Mouse (Mus musculus) frontal cortex, postnatal 25 days (tissue): ENCODE data around the gene Chst3.
"Not testable (repeated sequence)": the region's sequence is repeated elsewhere in the genome, so short reads cannot be mapped to it uniquely, and the experiment has no call there.

Experiments used
- DNase-seq, 2 experiments: peaks; one replicate each; pipeline ENCODE4 v3.0.0; 2022; ENCODE audit warnings: low spot score in 2 of 2

Chst3 gene

DNA sequence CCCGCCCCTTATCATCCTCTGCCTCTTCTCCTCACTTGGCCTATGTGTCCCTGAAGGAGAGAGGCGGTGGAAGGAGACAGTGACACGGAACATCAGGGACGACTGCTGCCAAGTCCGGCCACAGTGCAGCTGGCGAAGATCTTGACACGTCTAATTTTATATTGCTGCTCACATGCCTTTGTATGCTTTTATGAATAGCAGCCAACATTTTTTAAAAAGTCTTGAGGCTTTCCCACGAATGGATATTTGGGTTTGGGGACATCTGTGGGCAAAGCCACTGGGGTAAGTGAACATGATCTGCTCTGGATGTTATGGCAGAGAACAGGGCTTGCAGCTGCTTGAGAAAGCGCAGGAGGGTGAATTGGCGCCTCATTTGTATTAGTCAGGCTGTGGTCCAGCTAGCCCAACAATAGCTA, 21.6 kb downstream of the Chst3 start:
- DNase-seq, result no peak

DNA sequence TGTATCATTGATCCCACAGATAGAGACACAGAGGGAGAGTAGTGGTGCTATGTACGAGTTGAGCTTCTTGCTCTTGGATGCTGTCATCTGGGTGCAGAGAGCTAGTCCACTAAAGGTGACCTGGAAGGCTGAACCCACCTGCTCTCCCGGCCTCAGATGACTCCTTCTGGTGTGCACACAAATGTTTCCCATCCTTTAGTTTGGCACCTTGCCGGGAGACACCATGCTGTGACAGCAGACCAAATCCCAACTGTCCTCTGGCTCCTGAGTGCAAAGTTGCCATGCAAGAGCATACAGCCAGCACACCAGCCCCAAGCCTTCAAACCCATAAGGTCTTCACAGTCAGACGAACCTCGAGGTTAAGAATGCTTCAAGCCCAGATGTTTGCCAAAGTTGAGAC, 22.1 kb downstream of the Chst3 start:
- DNase-seq, result no peak

DNA sequence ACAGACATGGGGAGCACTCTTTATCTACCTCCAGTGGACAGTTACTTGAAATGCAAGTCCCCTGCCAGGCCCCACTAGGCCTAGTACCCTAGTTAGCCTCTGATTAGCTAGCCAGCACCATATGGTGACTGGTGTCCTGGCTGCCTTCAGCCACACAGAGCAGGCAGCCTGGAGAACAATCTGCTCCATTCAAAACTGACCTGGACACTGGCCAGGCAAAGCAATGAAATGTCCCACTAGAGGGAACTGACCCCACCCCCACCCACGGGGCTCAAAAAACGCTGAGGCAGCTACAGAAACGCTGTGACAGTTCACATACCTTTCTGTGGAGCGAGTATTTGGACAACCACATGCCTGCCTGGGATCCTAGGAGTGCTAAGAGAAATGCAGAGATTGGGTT, 24.0 kb downstream of the Chst3 start:
- no peak for DNase-seq

DNA sequence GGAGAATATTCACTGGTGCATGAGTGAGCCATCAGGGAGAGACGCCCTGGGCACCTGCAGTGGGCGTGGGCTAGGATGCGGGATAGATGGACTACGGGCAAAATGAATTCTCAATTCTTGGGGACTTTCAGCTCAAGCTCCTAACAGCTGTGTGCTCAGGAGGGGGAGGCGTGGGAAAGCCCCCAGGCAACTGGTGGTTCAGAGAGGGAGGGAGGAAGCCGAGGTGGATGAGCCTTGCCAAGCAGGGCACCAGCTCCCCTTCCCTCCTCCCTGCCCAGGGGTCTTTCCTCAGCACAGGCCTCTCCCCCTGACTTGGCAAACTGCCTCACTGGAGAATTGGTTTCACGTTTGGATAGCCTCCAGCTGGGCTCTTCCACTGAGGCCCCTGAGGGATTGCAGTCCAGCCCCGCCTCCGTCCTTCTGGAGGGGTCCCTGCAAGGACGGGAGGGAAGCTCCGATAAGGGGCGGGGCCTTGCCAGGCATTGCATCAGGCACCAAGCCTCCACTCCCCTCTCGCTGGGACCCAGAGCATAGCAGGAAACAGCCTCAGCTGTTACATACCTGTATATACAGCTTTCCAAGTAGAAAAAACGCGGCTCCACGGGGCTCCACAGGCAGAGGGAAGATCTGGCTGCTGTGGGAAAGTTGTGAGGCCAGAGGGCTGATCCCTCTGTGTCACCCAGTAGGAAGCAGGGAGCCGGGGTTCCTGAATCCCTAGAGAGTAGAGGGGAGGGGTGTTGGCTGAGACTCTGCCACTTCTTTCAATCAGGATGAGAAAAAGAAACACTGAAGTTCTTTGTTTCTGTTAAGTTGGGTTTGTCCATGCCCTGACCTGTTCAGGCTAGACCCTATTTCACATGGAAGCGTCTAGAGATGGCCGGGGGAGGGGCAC, 25.3 kb downstream of the Chst3 start:
- no peak for DNase-seq

DNA sequence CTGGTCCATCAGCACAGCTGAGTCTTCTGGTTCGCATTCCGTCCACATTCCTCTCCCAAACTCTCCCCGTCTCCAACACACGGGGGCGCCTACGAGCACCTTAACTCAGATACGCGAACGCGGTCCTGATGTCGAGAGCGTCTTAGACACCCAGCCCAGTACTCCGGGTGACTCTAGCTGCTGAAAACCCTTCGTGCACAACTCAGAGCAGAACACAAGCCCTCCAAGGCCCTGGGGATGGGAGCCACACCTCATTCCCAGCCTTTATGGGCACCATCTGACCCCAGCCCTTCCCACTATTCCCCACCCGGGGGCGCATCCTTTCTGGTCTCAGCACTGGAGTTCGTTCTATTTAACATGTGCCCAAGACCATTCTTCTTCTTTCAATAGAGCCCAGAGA, 27.3 kb downstream of the Chst3 start:
- peak; percentile 77 to 81 for DNase-seq

DNA sequence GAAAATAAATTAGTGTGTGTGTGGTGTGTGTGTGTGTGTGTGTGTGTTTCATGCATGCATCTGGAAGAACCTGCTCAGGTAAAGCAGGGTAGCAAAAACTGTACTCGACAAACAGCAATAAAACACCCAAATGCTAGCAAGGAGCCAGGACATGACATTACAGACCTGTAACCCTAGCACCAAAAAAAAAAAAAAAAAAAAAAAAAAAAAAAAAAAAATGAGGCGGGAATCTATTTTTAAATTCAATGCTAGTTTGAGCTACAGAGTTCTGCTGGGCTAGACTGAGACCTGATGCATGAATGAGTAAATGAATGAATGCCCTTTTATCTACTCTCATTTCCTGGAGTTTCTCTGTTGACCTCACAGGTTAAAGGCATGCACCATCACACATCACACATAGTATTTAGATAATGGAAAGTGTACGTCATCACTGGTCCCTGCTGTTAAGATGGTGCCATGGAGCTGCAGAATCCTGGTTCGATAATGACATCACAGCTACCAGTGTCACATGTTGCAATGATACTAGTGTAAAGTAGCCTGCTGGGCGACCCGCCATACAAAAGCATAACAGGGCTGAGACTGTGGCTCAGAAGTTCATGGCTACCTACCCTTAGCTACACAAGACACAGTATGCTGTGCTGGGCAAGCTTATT, 29.4 kb downstream of the Chst3 start:
- no peak for DNase-seq

DNA sequence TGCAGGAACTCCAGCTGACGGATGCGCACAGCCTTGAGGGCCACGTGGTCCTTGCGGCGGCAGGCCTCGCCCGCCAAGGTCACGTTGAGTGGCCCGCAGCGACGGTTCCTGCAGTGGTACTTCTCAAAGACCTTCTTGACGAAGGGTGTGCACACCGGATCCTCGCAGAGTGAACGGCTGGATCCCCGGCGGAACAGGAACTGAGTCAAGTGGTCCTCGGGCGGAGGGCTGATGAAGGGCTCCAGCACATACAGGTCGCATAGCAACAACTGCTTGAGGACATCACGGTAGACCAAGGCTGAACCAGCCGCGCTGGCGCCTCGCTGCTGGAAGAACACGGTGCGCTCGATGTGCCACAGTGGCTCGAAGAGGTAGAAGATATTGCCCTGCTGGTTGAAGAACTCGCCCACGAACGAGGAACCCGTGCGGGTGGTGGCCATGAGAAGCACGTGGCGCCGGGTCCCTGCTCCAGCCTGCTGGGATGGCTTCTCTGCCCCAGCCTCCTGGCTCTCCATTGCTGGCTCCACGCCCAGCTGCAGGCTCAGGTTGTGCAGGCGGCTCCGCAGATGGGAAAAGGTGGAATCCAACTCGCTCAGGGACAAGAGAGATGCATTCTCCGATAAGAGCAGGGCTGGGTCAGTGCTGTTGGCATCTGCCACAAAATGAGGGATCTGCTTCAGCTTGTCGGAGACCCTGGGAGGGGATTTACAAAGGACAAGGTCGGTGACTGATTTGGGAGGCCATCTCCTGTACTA, 32.7 kb downstream of the Chst3 start:
- DNase-seq, result no peak

DNA sequence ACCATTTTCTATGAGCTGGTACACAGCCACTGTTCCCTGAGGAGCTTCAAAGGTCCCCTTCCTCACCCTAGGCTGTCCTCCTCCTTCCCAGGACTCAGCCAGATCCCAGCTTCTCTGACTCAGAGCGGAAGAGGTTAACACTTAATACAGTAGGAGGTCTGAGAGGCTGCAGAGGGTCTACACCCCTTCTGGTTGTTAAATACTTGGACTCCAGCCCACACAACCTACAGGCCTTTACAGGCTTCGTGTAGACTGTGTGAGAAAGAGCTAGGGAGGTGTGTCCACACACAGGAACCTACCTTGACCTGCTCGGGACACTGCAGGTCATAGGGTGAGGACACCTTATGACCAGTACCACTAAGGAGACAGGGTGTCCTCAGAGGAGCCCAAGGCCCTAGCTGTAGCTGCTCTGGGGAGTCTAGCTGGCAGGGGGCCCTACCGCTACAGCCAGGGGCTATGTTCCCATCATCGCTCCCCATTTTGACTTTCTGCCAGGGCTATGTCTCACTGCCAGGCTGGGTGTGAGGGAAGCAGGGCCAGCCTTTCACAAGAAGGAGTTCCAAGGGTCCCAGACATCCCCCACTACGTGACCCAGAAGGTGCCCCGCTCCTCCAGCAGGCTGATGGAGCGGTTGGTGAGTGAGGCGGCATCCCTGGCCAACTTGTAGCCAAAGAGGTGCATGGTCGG, 33.9 kb downstream of the Chst3 start:
- no peak for DNase-seq

DNA sequence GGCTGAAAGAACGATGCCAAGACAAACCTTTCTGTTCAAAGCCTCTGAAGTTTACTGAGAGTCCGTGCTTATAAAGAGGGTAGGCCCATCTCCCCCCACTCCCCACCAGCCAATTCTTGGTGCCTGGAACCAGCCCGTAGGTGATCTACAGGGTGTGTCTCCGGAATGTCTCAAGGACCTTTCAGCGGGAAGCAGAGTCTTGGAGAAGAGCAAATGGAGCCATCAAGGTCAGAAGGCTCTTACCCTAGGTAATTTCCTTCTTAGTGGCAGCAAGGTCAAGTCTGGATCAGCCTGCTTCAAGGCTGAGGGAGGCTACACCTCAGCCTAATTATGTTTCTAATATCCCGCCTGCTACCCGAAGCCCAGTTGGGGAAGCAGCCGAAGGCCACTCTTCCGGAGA, 43.8 kb downstream of the Chst3 start:
- not testable (repeated sequence) for DNase-seq

DNA sequence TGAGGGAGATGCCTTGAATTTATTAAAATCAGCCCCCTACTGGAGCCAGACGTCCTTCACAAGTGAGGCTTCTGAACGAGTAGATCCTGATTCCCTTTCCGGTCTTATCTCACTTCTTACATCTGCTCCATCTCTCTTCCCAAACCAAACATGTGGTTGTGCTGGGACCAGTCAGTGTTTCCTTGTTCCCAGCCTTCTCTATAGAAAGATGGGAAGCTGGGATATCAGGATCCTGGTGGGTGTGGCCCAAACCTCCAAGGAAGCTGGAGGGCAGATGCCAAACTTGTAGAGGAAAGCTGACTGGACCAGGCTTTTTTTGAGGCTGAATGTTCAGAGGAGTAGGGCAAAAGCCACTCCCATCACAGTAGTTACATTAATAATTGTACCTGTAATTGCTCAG, 44.6 kb downstream of the Chst3 start:
- DNase-seq, result no peak

DNA sequence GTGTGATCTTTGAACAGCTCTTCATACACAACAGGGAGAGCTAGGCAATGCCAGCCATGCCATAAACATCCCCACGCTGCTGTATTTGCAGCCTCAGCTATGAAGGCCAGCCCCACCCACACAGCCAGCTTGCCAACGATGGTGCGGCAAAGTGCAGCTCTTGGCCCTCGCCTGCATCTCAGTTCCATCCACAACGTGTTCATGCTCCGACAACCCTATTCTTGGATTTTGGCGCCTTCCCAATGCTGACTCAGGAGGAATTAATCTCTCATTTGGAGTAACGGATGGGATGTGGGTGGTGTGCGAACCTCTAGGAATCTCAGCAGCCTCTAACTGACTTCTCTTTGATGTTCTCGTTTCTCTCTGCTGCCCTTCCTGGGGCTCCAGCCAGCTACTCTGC, 46.0 kb downstream of the Chst3 start:
- DNase-seq, result peak; percentile 57 to 82

DNA sequence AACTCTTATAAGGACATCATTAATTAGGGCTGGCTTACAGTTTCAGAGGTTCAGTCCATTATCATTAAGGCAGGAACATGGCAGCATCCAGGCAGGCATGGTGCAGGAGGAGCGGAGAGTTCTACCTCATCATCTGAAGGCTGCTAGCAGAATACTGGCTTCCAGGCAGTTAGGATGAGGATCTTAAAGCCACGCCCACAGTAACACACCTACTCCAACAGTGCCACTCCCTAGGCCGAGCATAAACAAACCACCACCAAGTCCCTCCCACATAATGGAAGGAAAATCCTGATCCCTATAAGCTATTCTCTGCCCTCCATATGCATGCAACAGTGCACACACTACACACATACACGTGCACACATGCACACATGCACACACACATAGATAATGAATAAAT, 46.8 kb downstream of the Chst3 start:
- no peak for DNase-seq

DNA sequence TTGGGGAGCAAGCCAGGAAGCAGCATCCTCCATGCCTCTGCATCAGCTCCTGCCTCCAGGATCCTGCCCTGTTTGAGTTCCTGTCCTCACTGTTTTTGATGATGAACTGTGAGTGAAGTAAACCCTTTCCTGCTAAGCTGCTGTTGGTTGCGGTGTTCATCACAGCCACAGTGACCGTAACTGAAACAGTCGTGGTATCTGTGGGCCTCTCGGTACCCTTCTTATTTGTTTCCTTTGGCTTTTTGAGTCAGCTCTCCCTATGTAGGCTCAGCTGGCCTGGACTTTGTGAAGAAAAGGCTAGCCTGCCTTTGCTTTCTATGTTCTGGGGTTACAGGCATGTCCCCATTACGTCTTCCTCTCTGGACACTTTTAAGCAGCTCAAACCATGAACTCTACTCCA, 47.7 kb downstream of the Chst3 start:
- DNase-seq, result no peak

DNA sequence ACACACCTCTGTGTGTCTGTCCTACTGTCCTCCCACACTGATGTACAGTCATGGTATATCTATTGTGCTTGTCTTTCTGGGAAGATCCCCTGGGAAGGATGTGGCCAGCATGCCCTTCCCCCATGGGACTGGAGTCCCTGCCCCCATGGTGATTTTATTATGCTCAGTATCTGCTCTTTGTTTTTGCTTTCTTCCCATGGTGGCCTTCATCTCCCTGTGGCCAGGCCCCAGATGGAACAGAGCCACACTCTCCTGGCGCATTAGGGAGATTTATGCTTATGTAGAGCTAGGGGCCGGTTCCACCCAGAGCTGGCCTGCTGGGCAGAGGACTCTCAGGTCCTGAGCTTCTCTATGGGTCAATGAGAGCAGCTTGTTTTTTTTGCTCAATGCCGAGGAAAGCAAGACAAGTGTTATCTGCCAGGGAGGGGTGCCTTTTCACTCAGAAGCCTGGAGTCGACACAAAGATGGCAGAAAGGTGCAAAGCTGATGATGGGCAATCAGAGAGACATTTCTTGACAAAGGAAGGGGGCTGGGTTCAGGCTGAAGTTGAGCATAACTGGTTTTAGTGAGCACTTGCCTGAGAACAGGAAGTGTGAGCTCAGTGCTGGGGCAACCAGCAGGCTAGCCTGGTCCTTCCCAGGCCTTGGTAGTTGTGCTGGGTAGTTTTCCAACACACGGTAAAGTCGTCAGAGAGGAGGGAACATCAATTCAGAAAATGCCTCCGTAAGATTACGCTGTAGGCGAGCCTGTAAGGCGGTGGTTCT, 48.6 kb downstream of the Chst3 start:
- DNase-seq, result no peak

DNA sequence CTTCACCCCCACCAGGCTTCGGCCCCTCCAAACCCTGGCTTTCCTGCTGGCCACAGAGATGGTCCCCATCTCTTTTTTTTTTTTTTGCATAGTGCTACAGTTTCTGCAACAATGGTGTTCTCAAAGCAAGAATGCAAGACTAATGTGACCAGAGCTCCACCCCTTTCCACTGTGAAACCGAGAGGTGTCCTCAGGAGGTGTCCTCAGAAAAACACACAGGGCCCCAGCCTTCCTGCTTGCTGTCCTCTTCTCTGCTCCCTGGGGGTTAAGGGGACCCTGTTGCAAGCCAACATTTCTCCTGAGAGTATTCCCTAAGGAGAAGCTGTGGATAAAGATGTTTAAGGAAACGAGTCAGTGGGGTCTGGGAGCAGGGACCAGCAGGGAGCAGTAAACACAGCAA, 50.1 kb downstream of the Chst3 start:
- DNase-seq, result no peak

DNA sequence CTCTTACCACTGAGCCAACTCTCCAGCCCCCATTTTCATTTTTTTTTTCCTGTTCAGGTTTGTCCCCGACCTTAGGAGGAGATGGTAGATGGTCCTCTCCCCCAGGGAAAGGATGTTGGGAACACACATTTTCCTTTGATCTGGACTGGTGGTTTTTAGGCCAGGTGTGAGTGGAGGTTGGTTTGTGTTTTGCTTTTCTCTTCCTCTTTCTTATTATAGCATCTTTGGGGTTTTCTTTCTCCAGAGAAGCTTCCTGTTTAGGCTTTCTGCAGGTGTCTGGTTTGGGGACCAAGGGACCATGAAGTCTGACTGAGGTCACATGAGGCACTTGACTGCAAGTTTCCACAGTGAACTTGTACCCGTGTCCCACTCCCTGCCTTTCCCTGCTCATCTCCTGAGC, 50.8 kb downstream of the Chst3 start:
- DNase-seq, result no peak

DNA sequence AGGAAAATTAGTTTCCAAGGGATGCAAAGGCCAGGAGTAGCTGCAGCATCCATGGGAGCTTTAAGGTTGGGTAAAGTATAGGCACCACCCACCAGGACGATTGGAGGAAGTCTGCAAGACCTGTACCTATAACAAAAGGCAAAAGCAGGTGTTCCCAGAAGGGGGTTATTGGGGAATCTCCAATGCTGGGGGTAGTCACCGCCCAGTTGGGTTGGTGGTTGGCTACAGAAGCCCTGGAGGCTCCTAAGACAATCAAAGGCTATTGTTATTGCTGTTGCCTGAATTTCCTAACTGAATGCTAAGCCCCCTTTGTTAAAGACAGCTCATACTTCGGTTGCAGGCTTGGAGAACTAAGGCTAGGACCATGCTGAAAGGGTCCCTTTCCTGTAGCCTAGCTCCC, 53.0 kb downstream of the Chst3 start:
- no peak for DNase-seq

DNA sequence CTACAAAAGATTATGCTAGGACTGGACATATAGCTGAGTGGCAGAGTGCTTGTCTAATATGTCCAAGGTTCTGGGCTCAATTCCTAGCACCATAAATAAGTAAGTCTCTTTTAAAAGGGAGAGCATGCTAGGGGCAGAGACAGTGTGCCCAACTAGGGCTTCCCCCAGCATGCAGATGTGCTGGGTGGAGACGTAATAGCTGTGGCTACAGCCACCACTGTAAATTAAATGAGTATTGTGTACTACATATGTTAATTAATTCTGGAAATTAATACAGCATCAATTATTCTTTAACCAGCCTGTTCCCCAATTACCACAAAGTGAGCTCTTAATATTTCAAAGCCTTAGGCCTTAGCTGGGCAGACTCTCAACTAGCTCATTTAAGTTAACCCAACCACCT, 54.2 kb downstream of the Chst3 start:
- DNase-seq, result no peak

DNA sequence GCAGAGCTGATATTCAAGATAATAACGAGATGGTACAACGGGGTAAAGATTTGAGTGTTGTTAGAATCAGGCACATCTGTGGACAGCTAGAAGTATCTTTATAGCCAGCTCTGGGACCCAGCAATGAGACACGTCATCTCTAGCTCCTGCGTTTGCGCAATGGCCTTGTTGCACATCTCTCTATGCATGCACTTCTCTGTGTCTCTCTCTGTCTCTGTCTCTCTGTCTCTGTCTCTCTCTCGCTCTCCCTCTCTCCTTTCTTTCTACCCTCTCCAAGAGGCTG, 56.1 kb downstream of the Chst3 start:
- no peak for DNase-seq

DNA sequence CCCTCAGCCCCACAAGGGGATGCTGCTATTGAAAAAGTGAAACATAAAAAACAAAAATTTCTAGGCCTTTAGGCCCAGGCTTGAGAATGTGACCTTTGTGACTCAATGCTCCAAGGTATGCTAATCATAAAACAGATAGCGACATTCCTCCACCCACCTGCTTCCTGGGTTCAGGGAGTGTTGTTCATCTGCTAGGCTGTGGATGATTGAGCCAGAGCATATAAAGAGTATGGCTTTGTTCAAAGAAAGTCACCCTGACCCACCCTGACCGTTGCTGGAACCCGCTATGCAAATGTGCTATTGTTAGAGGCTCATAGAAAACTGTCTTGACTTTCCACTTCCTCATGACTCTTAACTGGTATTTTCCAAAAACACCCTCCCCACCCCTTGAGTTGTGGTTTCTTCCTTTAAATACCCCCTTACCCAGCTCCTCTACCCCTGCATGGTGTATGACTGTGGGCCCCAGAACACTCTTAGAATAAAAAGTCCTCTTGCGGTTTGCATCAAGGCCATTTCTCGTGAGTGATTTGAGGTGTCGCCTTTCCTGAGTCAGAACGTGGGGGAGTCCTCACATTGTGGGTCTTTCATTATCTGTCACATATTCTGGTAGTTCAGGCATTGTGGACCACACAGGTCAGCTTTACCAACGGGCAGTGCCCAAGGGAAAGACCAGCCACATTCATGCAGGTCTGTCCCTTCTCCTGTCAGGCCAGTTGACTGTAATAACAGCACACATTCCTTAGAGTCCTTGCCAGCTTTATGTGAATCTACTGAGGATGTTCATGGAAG, 56.7 kb downstream of the Chst3 start:
- not testable (repeated sequence) for DNase-seq

DNA sequence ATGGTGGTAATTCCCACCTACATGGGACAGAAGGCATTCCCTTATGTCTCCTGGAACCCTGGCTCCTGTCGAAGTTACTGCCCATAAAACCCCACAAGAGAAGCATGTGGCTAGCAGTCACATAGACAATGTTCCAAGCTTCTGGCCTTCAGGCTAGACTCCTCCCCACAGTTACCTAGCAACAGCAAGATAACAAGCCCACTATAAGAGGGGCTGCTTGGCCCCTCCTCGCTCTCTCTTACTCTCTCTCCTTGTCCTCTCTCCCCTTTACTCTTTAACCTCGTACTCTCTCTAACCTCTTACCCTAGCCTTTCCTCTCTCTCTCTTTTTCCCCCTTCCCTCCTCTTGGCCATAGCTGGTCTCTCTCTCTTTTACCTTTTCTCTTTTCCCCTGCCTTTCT, 57.7 kb downstream of the Chst3 start:
- not testable (repeated sequence) for DNase-seq
